24 mouse cellular contexts compared by ENCODE assay signal in the genomic region with DNA sequence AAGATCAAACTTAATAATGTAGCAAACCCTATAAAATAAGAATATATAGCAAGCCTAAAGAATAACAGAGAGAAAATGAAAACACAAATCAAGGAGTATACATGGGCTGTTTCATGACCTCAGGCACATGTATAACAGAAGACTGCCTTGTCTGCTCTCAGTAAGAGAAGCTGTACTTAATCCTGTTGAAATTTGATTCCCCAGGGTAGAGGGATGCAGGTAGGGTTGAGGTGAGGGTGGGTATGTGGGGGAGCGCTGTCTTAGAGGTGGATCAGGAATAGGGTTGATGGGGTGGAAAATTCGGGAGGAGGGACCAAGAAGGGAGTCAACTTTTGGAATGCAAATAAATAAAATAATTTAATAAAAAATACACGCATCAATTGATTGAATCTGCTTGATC. TPM values are rescaled to one million over a fixed set of nuclear protein-coding genes. Genes with fewer than 3 reads are reported as not detected.
DNase-seq lines count a peak whose midpoint lies in the region; ATAC-seq lines count a peak whose summit lies in the region.
"Had no signal": no experiment of that assay in that cellular context is flagged by ENCODE, and none has a peak within 500 bp of the region (broad histone marks: within the 10 kb centered on the region; RNA-seq: fewer than 3 reads in every experiment).

No protein-coding gene starts in this region.

- 55% methylated on average over 3 of the region's 3 CpGs for WGBS in embryonic facial prominence, embryonic 11.5 days
- 71% methylated on average over 3 of the region's 3 CpGs for WGBS in embryonic facial prominence, embryonic 10.5 days
- 73% methylated on average over 3 of the region's 3 CpGs for WGBS in limb, embryonic 11.5 days
- WGBS in limb, embryonic 10.5 days = 84% methylated on average over 3 of the region's 3 CpGs
- WGBS in limb, embryonic 12.5 days = 68% methylated on average over 3 of the region's 3 CpGs

- H3K9me3 ChIP-seq in embryonic facial prominence, embryonic 11.5 days (replicated peaks; ENCODE audit: control insufficient read depth, low read length) = no peaks in the 10 kb centered on the region
- no peaks in the 10 kb centered on the region for H3K9me3 ChIP-seq in embryonic facial prominence, embryonic 10.5 days
- H3K9me3 ChIP-seq in limb, embryonic 11.5 days (ENCODE audit: control insufficient read depth, low read length) = no peaks in the 10 kb centered on the region
- H3K9me3 ChIP-seq in limb, embryonic 10.5 days (replicated peaks) = no peaks in the 10 kb centered on the region
- no peaks in the 10 kb centered on the region for H3K9me3 ChIP-seq in limb, embryonic 12.5 days
- H3K9me3 ChIP-seq: embryonic facial prominence, embryonic 12.5 days; forebrain, embryonic 13.5 days; forebrain, embryonic 15.5 days had no signal

- no peaks in the 10 kb centered on the region for H3K36me3 ChIP-seq in embryonic facial prominence, embryonic 11.5 days (replicated peaks; ENCODE audit: control insufficient read depth, insufficient read depth, low read depth, low read length)
- no peaks in the 10 kb centered on the region for H3K36me3 ChIP-seq in embryonic facial prominence, embryonic 10.5 days (replicated peaks)
- H3K36me3 ChIP-seq in limb, embryonic 11.5 days (ENCODE audit: control insufficient read depth, insufficient read depth, low read length) = no peaks in the 10 kb centered on the region
- H3K36me3 ChIP-seq in limb, embryonic 10.5 days = no peaks in the 10 kb centered on the region
- no peaks in the 10 kb centered on the region for H3K36me3 ChIP-seq in limb, embryonic 12.5 days
- H3K36me3 ChIP-seq: embryonic facial prominence, embryonic 12.5 days; forebrain, embryonic 15.5 days; G1E had no signal

- H3K27me3 ChIP-seq in embryonic facial prominence, embryonic 11.5 days (ENCODE audit: control insufficient read depth, insufficient read depth, low read length) = no peaks in the 10 kb centered on the region
- no peaks in the 10 kb centered on the region for H3K27me3 ChIP-seq in embryonic facial prominence, embryonic 10.5 days (replicated peaks; ENCODE audit: low read depth, poor library complexity, severe bottlenecking)
- no peaks in the 10 kb centered on the region for H3K27me3 ChIP-seq in limb, embryonic 11.5 days (ENCODE audit: control insufficient read depth, insufficient read depth, low read length)
- no peaks in the 10 kb centered on the region for H3K27me3 ChIP-seq in limb, embryonic 10.5 days (ENCODE audit: low read depth, poor library complexity, severe bottlenecking)
- H3K27me3 ChIP-seq in limb, embryonic 12.5 days = no peaks in the 10 kb centered on the region
- H3K27me3 ChIP-seq: CH12.LX; embryonic facial prominence, embryonic 12.5 days; forebrain, embryonic 13.5 days; forebrain, embryonic 15.5 days; Patski had no signal

- ATAC-seq in embryonic facial prominence, embryonic 11.5 days (replicated peaks; ENCODE audit: insufficient number of reproducible peaks, low FRiP score, low TSS enrichment, low read depth) = peak; percentile 83; the same call in 1 of the 2 replicates
- ATAC-seq in limb, embryonic 11.5 days (ENCODE audit: insufficient number of reproducible peaks, low FRiP score, low TSS enrichment, low read depth) = 0 out of 2 replicates have a peak, but pooled peaks have one; percentile 27
- ATAC-seq in limb, embryonic 12.5 days (ENCODE audit: insufficient number of reproducible peaks, insufficient read depth, low FRiP score, low TSS enrichment, low read depth) = peak; percentile 68; the same call in 1 of the 2 replicates
- ATAC-seq: activated CD4-positive, CD25-positive, alpha-beta regulatory T cell, adult 4 months; CD4-positive, CD25-positive, alpha-beta regulatory T cell, adult 4 months; forebrain, embryonic 13.5 days; forebrain, embryonic 15.5 days; forebrain, postnatal 0 days; Patski had no signal

- no peak for DNase-seq in embryonic facial prominence, embryonic 11.5 days (ENCODE audit: low spot score)
- no peak for DNase-seq in embryonic facial prominence, embryonic 10.5 days (ENCODE audit: low spot score)
- no peak for DNase-seq in limb, embryonic 11.5 days (ENCODE audit: low spot score)
- no peak for DNase-seq in limb, embryonic 10.5 days (ENCODE audit: low spot score)
- DNase-seq: adrenal gland, adult 8-10 months; adrenal gland, postnatal 14 days; adrenal gland, postnatal 36 days; B cell, adult 2 months; cerebellum, adult 11-12 months; cerebellum, adult 2 months; cerebellum, adult 9-10 months; cerebellum, postnatal 10 days; cerebellum, postnatal 25 days; forebrain, postnatal 0 days had no signal

- H3K4me2 ChIP-seq in embryonic facial prominence, embryonic 11.5 days (ENCODE audit: low read depth, low read length) = no peak overlapping the region
- no peak overlapping the region for H3K4me2 ChIP-seq in limb, embryonic 11.5 days (ENCODE audit: low read depth, severe bottlenecking)
- no peak overlapping the region for H3K4me2 ChIP-seq in limb, embryonic 12.5 days
- H3K4me2 ChIP-seq: embryonic facial prominence, embryonic 12.5 days; forebrain, embryonic 13.5 days; forebrain, embryonic 15.5 days had no signal

- H3K4me1 ChIP-seq in embryonic facial prominence, embryonic 11.5 days (ENCODE audit: control insufficient read depth, insufficient read depth, low read length) = no peaks in the 10 kb centered on the region
- H3K4me1 ChIP-seq in embryonic facial prominence, embryonic 10.5 days = no peaks in the 10 kb centered on the region
- H3K4me1 ChIP-seq in limb, embryonic 11.5 days (ENCODE audit: control insufficient read depth, insufficient read depth, low read length) = no peaks in the 10 kb centered on the region
- H3K4me1 ChIP-seq in limb, embryonic 10.5 days = no peaks in the 10 kb centered on the region
- H3K4me1 ChIP-seq in limb, embryonic 12.5 days (replicated peaks) = no peaks in the 10 kb centered on the region
- H3K4me1 ChIP-seq: embryonic facial prominence, embryonic 12.5 days; forebrain, embryonic 13.5 days; forebrain, embryonic 15.5 days had no signal

- no peak overlapping the region for H3K4me3 ChIP-seq in embryonic facial prominence, embryonic 11.5 days (ENCODE audit: low read depth, low read length)
- H3K4me3 ChIP-seq in embryonic facial prominence, embryonic 10.5 days = no peak overlapping the region
- no peak overlapping the region for H3K4me3 ChIP-seq in limb, embryonic 11.5 days (ENCODE audit: low read depth, low read length)
- no peak overlapping the region for H3K4me3 ChIP-seq in limb, embryonic 10.5 days
- H3K4me3 ChIP-seq in limb, embryonic 12.5 days (replicated peaks) = no peak overlapping the region
- H3K4me3 ChIP-seq: embryonic facial prominence, embryonic 12.5 days; forebrain, embryonic 13.5 days; forebrain, embryonic 15.5 days had no signal

- no peak overlapping the region for H3K27ac ChIP-seq in embryonic facial prominence, embryonic 11.5 days (replicated peaks; ENCODE audit: low read depth, low read length)
- no peak overlapping the region for H3K27ac ChIP-seq in embryonic facial prominence, embryonic 10.5 days (replicated peaks)
- H3K27ac ChIP-seq in limb, embryonic 11.5 days (replicated peaks; ENCODE audit: low read depth, low read length) = no peak overlapping the region
- H3K27ac ChIP-seq in limb, embryonic 10.5 days = no peak overlapping the region
- no peak overlapping the region for H3K27ac ChIP-seq in limb, embryonic 12.5 days
- H3K27ac ChIP-seq: embryonic facial prominence, embryonic 12.5 days; forebrain, embryonic 13.5 days; forebrain, embryonic 15.5 days had no signal

- no peak overlapping the region for H3K9ac ChIP-seq in embryonic facial prominence, embryonic 11.5 days (replicated peaks; ENCODE audit: low read length)
- no peak overlapping the region for H3K9ac ChIP-seq in limb, embryonic 11.5 days (ENCODE audit: low read length)
- H3K9ac ChIP-seq in limb, embryonic 12.5 days (replicated peaks) = no peak overlapping the region
- H3K9ac ChIP-seq: embryonic facial prominence, embryonic 12.5 days; forebrain, embryonic 13.5 days; forebrain, embryonic 15.5 days; forebrain, postnatal 0 days had no signal

RNA-seq across cellular contexts. Expression of a gene that starts 7.1 kb away (rescaled TPM):
- not detected in 2 replicates for polyA plus RNA-seq in embryonic facial prominence, embryonic 11.5 days (2014; fragmentation: Nextera tagmentation; extraction: Ambion mirVana)
- not detected in 2 replicates for polyA plus RNA-seq in embryonic facial prominence, embryonic 10.5 days (2016; fragmentation: Nextera tagmentation; extraction: Ambion mirVana)
- not detected in 2 replicates for polyA plus RNA-seq in limb, embryonic 11.5 days (2014; fragmentation: Nextera tagmentation; extraction: Ambion mirVana)
- not detected in 2 replicates for polyA plus RNA-seq in limb, embryonic 10.5 days (2016; fragmentation: Nextera tagmentation; extraction: Ambion mirVana)
- polyA plus RNA-seq in limb, embryonic 12.5 days (2016; fragmentation: Nextera tagmentation; extraction: Ambion mirVana) = not detected in 2 replicates
- polyA plus RNA-seq: activated CD4-positive, CD25-positive, alpha-beta regulatory T cell, adult 4 months; CD4-positive, CD25-positive, alpha-beta regulatory T cell, adult 4 months; cerebellum, adult 2 months; embryonic facial prominence, embryonic 12.5 days; embryonic facial prominence, embryonic 14.5 days; G1E; Patski had no signal

Comparison
In these comparisons a context has a peak if more than half of its experiments do, and no peak if none do; other contexts are left out.
1. ATAC-seq: peak in every context shown above with its lines; median percentile 83 in embryonic facial prominence, embryonic 11.5 days; 68 in limb, embryonic 12.5 days; 27 in limb, embryonic 11.5 days.